Mouse (Mus musculus): ENCODE data around the gene Zdhhc23. TPM values are rescaled to one million over a fixed set of nuclear protein-coding genes. Genes with fewer than 3 reads are reported as not detected.

The Zdhhc23 gene
- polyA plus RNA-seq, 1 experiment from 2014 or later = 2.7 TPM

- no peak overlapping the region for H3K9ac ChIP-seq
- no peak overlapping the region for H3K4me2 ChIP-seq (replicated peaks)
- no peaks in the 10 kb centered on the region for H3K4me1 ChIP-seq (replicated peaks)
- WGBS = 92% methylated on average over 9 of the region's 9 CpGs
- no peaks in the 10 kb centered on the region for H3K27me3 ChIP-seq (replicated peaks)
- H3K36me3 ChIP-seq = no peaks in the 10 kb centered on the region
- no peaks in the 10 kb centered on the region for H3K9me3 ChIP-seq
- H3K27ac ChIP-seq = no peak overlapping the region
- ATAC-seq = no peak
- H3K4me3 ChIP-seq (replicated peaks) = no peak overlapping the region
Measured at GRCm38 (mm10) chr16:43963291-43963690, 16.3 kb downstream of the Zdhhc23 start.

GRCm38 (mm10) chr16:43958038-43958437 is 21.6 kb downstream of the Zdhhc23 start:
- no peak overlapping the region for H3K4me3 ChIP-seq (replicated peaks)
- no peak overlapping the region for H3K4me2 ChIP-seq (replicated peaks)
- no peak overlapping the region for H3K9ac ChIP-seq
- H3K27me3 ChIP-seq (replicated peaks) = no peaks in the 10 kb centered on the region
- no peaks in the 10 kb centered on the region; the same call in 1 of the 2 replicates for H3K36me3 ChIP-seq
- H3K4me1 ChIP-seq (replicated peaks) = no peaks in the 10 kb centered on the region
- H3K9me3 ChIP-seq = no peaks in the 10 kb centered on the region
- ATAC-seq = no peak
- no peak overlapping the region for H3K27ac ChIP-seq
- 88% methylated on average over 4 of the region's 4 CpGs for WGBS

- H3K27ac ChIP-seq = no peak overlapping the region
- no peak overlapping the region for H3K9ac ChIP-seq
- no peaks in the 10 kb centered on the region for H3K27me3 ChIP-seq (replicated peaks)
- no peaks in the 10 kb centered on the region for H3K9me3 ChIP-seq
- ATAC-seq = no peak
- no peaks in the 10 kb centered on the region; the same call in 1 of the 2 replicates for H3K36me3 ChIP-seq
- H3K4me3 ChIP-seq (replicated peaks) = no peak overlapping the region
- 60% methylated on average over 6 of the region's 6 CpGs for WGBS
- no peaks in the 10 kb centered on the region for H3K4me1 ChIP-seq (replicated peaks)
- H3K4me2 ChIP-seq (replicated peaks) = no peak overlapping the region
Measured at GRCm38 (mm10) chr16:43954913-43955312, 24.7 kb downstream of the Zdhhc23 start.

DNA sequence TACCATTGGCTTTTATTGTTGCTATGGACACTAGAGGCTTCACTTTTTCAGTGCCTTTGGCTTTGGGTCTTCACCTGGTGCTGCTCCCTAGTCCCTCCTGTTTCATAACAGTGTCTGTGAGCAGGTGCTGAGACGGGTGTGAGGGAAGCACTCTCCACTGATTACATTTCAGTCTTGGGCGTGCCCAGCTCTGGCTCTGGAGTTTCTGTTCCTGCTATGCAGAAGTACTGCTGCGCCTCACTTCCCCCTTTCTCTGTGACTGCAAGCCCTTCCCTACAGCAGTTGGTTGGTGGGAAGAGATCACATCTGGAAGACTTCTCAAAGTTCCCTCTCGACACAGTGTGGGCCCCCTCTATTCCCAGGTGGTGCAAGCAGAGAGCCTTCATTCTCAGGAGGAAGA is 28.0 kb downstream of the Zdhhc23 start:
- Histone ChIP-seq H3K9ac (no peak overlapping the region), H3K9me3 (no peaks in the 10 kb centered on the region), H3K4me1 (replicated peaks) (no peaks in the 10 kb centered on the region), H3K27ac (no peak overlapping the region), H3K27me3 (replicated peaks) (no peaks in the 10 kb centered on the region), H3K36me3 (no peaks in the 10 kb centered on the region), H3K4me2 (replicated peaks) (no peak overlapping the region), H3K4me3 (replicated peaks) (no peak overlapping the region)
- 0 out of 2 replicates have a peak, but pooled peaks have one; percentile 62 for ATAC-seq
- 54% methylated on average over 4 of the region's 4 CpGs for WGBS

- no peak overlapping the region for H3K9ac ChIP-seq
- ATAC-seq = no peak
- no peak overlapping the region for H3K4me3 ChIP-seq (replicated peaks)
- H3K4me2 ChIP-seq (replicated peaks) = no peak overlapping the region
- H3K36me3 ChIP-seq = no peaks in the 10 kb centered on the region
- H3K9me3 ChIP-seq = no peaks in the 10 kb centered on the region
- 48% methylated on average over 3 of the region's 3 CpGs for WGBS
- H3K27ac ChIP-seq = no peak overlapping the region
- H3K27me3 ChIP-seq (replicated peaks) = no peaks in the 10 kb centered on the region
- no peaks in the 10 kb centered on the region for H3K4me1 ChIP-seq (replicated peaks)
Measured at GRCm38 (mm10) chr16:43945869-43946268, 33.7 kb downstream of the Zdhhc23 start.

DNA sequence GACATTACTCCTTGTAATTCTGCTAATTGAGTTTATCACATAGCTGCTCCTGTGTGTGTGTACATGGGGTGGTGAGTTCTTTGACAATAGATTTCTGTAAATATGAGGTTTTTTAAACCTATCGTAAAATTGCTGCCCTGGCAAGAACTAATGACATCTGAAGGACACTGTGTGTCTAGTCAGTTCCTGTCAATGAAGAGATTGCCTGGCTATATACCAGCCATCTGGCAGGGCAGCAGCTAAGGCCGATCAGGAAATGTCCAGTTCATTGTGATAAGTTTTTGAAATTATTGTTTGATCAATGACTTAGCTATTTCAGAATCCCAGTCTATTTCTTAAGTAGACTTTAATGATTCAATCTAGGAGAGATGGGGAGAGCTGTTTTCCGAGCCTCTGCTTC is 34.2 kb downstream of the Zdhhc23 start:
- H3K4me1 ChIP-seq (replicated peaks) = no peaks in the 10 kb centered on the region
- no peak overlapping the region for H3K27ac ChIP-seq
- ATAC-seq = no peak
- H3K9ac ChIP-seq = no peak overlapping the region
- H3K4me2 ChIP-seq (replicated peaks) = no peak overlapping the region
- H3K4me3 ChIP-seq (replicated peaks) = no peak overlapping the region
- no peaks in the 10 kb centered on the region for H3K36me3 ChIP-seq
- H3K27me3 ChIP-seq (replicated peaks) = no peaks in the 10 kb centered on the region
- WGBS = 72% methylated on average over 3 of the region's 3 CpGs
- H3K9me3 ChIP-seq = no peaks in the 10 kb centered on the region

GRCm38 (mm10) chr16:43940846-43941245 is 38.7 kb downstream of the Zdhhc23 start:
- 88% methylated on average over 4 of the region's 4 CpGs for WGBS
- Histone ChIP-seq H3K27ac (no peak overlapping the region), H3K4me3 (replicated peaks) (no peak overlapping the region), H3K9ac (no peak overlapping the region), H3K4me2 (replicated peaks) (no peak overlapping the region), H3K36me3 (no peaks in the 10 kb centered on the region), H3K4me1 (replicated peaks) (no peaks in the 10 kb centered on the region), H3K9me3 (no peaks in the 10 kb centered on the region), H3K27me3 (replicated peaks) (no peaks in the 10 kb centered on the region)
- ATAC-seq = no peak

DNA sequence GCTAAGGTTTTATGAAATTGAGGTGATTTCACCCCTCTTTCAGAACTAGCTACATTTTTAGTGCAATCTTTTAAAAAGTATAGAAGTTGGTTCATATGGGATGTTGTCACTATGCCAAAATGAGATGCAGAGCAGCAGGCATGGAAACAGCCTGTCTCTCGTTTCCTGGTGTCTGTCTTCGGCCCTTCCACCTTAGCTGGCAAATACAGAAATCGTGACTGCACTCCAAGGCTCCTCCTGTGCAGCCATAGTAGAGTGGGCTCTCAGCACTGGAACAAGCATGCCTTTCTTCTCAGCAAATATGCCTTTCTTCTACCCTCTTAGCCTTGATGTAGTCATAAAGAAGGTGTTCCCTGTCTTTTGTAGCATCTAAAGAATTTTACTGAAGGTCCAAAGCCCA is 43.7 kb downstream of the Zdhhc23 start:
- Histone ChIP-seq H3K4me1 (replicated peaks) (no peaks in the 10 kb centered on the region), H3K9ac (no peak overlapping the region), H3K36me3 (no peaks in the 10 kb centered on the region), H3K4me3 (replicated peaks) (no peak overlapping the region), H3K9me3 (no peaks in the 10 kb centered on the region), H3K27me3 (replicated peaks) (no peaks in the 10 kb centered on the region), H3K27ac (no peak overlapping the region), H3K4me2 (replicated peaks) (no peak overlapping the region)
- no peak for ATAC-seq
- 55% methylated on average over 3 of the region's 3 CpGs for WGBS

GRCm38 (mm10) chr16:43935367-43935766 is 44.2 kb downstream of the Zdhhc23 start:
- H3K4me1 ChIP-seq (replicated peaks) = no peaks in the 10 kb centered on the region
- H3K9ac ChIP-seq = no peak overlapping the region
- H3K36me3 ChIP-seq = no peaks in the 10 kb centered on the region
- H3K27me3 ChIP-seq (replicated peaks) = no peaks in the 10 kb centered on the region
- ATAC-seq = no peak
- H3K4me3 ChIP-seq (replicated peaks) = no peak overlapping the region
- 60% methylated on average over 3 of the region's 3 CpGs for WGBS
- no peak overlapping the region for H3K27ac ChIP-seq
- no peaks in the 10 kb centered on the region for H3K9me3 ChIP-seq
- H3K4me2 ChIP-seq (replicated peaks) = no peak overlapping the region

DNA sequence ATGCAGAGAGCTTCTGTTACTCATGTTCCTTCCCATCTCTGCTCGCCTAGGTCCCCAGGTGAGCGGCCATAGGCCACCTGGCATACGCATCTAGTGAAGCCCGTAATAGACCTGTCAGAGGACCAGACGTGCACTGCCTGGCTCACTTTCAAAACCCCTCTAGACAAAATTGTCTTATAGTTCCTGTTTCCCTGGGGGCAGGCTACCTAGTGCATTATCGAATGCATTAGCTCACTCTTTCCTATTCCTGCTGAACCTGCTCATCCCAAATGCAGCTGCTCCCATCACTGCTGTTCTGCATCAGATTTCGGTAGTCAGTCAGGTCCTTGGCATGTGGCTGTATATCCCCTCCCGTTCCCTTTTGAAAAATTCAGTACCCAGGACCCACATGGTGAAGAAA is 44.7 kb downstream of the Zdhhc23 start:
- no peaks in the 10 kb centered on the region for H3K36me3 ChIP-seq
- no peak overlapping the region for H3K27ac ChIP-seq
- H3K27me3 ChIP-seq (replicated peaks) = no peaks in the 10 kb centered on the region
- H3K4me2 ChIP-seq (replicated peaks) = no peak overlapping the region
- no peak for ATAC-seq
- WGBS = 90% methylated on average over 8 of the region's 8 CpGs
- H3K4me3 ChIP-seq (replicated peaks) = no peak overlapping the region
- no peaks in the 10 kb centered on the region for H3K4me1 ChIP-seq (replicated peaks)
- H3K9ac ChIP-seq = no peak overlapping the region
- H3K9me3 ChIP-seq = no peaks in the 10 kb centered on the region

DNA sequence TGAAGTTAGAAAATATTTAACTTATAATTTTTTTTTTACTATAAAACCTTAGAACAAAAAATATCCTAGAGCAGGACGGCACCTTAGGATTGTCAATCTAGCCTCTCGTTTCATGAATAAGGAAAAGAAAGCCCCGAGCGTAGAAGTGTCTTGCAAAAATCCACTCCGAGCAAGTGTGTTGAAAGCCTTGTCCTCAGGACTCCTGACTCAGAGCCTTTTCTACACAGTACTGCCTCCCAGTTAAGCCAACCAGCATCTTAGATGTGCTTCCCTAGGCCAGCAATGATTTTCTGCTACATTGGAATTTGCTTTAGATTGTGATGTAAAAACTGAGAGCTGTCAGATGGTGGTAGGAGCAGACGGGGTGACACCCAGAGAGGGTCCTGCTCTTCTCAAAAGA is 46.5 kb downstream of the Zdhhc23 start:
- Histone ChIP-seq H3K9me3 (no peaks in the 10 kb centered on the region), H3K4me1 (replicated peaks) (no peaks in the 10 kb centered on the region), H3K27ac (no peak overlapping the region), H3K27me3 (replicated peaks) (no peaks in the 10 kb centered on the region), H3K9ac (no peak overlapping the region), H3K4me3 (replicated peaks) (no peak overlapping the region), H3K36me3 (no peaks in the 10 kb centered on the region), H3K4me2 (replicated peaks) (no peak overlapping the region)
- no peak for ATAC-seq
- WGBS = 92% methylated on average over 6 of the region's 6 CpGs

DNA sequence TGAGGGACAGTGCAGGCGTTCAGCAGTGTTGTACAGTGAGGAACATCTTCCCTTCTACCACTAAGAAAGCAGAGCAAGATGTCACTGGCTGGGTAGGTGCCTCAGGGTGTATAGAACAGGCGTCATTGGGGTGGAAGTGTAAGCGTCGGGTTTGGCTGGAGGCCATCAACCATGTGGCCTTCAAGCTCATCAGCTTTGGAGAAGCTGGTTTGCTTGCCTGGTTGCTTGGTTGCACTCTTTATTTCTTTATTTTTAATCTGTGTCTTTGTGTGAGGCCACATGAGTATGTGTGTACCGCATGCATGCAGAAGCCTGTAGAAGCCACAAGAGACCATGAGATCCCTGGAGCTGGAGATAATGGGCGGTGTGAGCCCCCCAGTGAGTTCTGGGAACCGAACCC is 47.3 kb downstream of the Zdhhc23 start:
- no peak overlapping the region for H3K9ac ChIP-seq
- no peak overlapping the region for H3K4me3 ChIP-seq (replicated peaks)
- no peaks in the 10 kb centered on the region for H3K4me1 ChIP-seq (replicated peaks)
- H3K4me2 ChIP-seq (replicated peaks) = no peak overlapping the region
- no peaks in the 10 kb centered on the region for H3K9me3 ChIP-seq
- ATAC-seq = no peak
- H3K27ac ChIP-seq = no peak overlapping the region
- WGBS = 86% methylated on average over 7 of the region's 7 CpGs
- H3K36me3 ChIP-seq = no peaks in the 10 kb centered on the region
- H3K27me3 ChIP-seq (replicated peaks) = no peaks in the 10 kb centered on the region

GRCm38 (mm10) chr16:43931502-43931901 is 48.1 kb downstream of the Zdhhc23 start:
- H3K36me3 ChIP-seq = no peaks in the 10 kb centered on the region
- WGBS = 68% methylated on average over 3 of the region's 3 CpGs
- H3K4me3 ChIP-seq (replicated peaks) = no peak overlapping the region
- H3K9me3 ChIP-seq = no peaks in the 10 kb centered on the region
- H3K27me3 ChIP-seq (replicated peaks) = no peaks in the 10 kb centered on the region
- no peak overlapping the region for H3K27ac ChIP-seq
- no peak overlapping the region for H3K9ac ChIP-seq
- no peak overlapping the region for H3K4me2 ChIP-seq (replicated peaks)
- no peaks in the 10 kb centered on the region for H3K4me1 ChIP-seq (replicated peaks)
- ATAC-seq = no peak

GRCm38 (mm10) chr16:43930577-43930976 is 49.0 kb downstream of the Zdhhc23 start:
- H3K4me1 ChIP-seq (replicated peaks) = no peaks in the 10 kb centered on the region
- H3K36me3 ChIP-seq = no peaks in the 10 kb centered on the region

More at GRCm38 (mm10) chr16:43930577-43930976, 49.0 kb downstream of the Zdhhc23 start:
- H3K4me3 ChIP-seq (replicated peaks) = no peak overlapping the region
- no peaks in the 10 kb centered on the region for H3K27me3 ChIP-seq (replicated peaks)
- H3K9ac ChIP-seq = no peak overlapping the region
- H3K4me2 ChIP-seq (replicated peaks) = no peak overlapping the region
- H3K9me3 ChIP-seq = no peaks in the 10 kb centered on the region
- ATAC-seq = no peak
- no peak overlapping the region for H3K27ac ChIP-seq

Data from intestine, embryonic 15.5 days (tissue).